Mouse (Mus musculus) inflammation-experienced regulatory T-cells (primary cell): ENCODE data around the gene Slc35f5. TPM values are rescaled to one million over a fixed set of nuclear protein-coding genes. Genes with fewer than 3 reads are reported as not detected.

Experiments
- polyA plus RNA-seq, 2 experiments: library from polyadenylated mRNA; unstranded; fragments of 100-300 nt; shearing (Covaris generic); gene quantifications; one replicate each; pipeline ENCODE4 v1.2.1; 2017

Gene Slc35f5
- polyA plus RNA-seq = 1 to 10 TPM; 1.3 to 3.8 TPM

DNA sequence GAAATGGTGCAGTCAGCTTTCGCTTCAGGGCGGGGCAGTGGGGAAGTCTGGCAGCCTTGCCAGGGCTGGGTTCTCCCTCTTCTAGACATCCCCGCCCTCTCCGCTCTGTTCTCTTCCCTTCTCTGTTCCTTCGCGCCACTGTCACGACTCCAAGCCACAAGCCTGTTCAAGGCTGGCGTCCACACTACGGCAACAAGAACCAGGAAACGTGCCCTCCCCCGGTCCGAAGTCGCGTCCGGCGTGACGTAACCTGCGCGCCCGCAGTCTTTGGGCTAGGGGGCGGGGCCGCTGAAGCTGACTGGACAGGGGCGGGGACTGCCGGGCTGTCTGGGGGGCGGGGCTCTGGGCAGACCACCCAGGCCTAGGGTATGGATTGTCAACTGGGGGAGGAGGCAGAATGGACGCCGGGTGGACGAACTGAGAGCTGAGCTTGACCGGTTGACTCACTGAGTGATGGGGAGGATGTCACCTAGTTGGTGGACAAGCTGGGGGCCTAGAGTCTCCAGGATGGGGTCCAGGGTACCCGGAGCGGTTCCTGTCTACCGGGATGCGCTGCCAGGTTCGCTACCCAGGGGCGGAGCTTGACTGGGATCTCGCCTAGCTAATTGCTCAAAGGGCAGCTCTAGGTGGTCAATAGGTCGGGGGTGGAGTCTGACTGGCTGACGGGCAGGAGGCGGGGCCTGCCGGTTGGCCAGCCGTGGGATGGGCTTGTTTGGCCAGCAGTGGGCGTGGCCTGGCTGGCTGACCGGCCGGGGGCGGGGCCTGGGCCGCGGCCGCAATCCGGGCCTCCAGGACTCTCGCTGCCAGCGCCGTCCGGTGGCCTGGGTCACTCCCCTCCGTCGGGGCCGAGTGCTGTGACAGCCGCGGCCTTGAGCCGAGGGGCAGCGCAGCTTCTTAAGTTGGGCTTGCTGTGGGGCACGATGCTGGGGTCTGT, at the start of gene Slc35f5:
TSS of gene Slc35f5 (plus strand) at position 337 of the 934 bp plus-strand sequence.

Other genes with a start within 250 kb of the Slc35f5 start
- gene Actr3, start 124.9 kb upstream of the Slc35f5 start, polyA plus RNA-seq = 1,000 to 10,000 TPM; 1,046 to 1,167 TPM
- under 1 TPM in 1 of 2 experiments, not detected in 1; 0.26 TPM for gene Gpr39, start 116.4 kb downstream of the Slc35f5 start, polyA plus RNA-seq